Comparison of ENCODE assay signal across 8 mouse cellular contexts in genomic region chr2:32095351-32096121, GRCm38 (mm10). TPM values are rescaled to one million over a fixed set of nuclear protein-coding genes. Genes with fewer than 3 reads are reported as not detected.
DNase-seq lines count a peak whose midpoint lies in the region; ATAC-seq and TF ChIP-seq lines count a peak whose summit lies in the region.

Gene Plpp7, plus strand, starts transcription at chr2:32095528.

- H3K4me1 ChIP-seq in forebrain, embryonic 11.5 days (replicated peaks; ENCODE audit: control insufficient read depth, insufficient read depth, low read length): peaks cover 2% of the 10 kb centered on the region; the same call in 1 of the 2 replicates
- peaks cover 26% of the 10 kb centered on the region for H3K4me1 ChIP-seq in heart, embryonic 13.5 days
- peaks cover 6% of the 10 kb centered on the region; the same call in 1 of the 2 replicates for H3K4me1 ChIP-seq in kidney, postnatal 0 days (replicated peaks; ENCODE audit: insufficient read depth, low read length)
- H3K4me1 ChIP-seq in limb, embryonic 15.5 days: peaks cover 11% of the 10 kb centered on the region
- H3K4me1 ChIP-seq in midbrain, embryonic 14.5 days (ENCODE audit: control insufficient read depth, insufficient read depth, low read length): peaks cover 11% of the 10 kb centered on the region
- 0 out of 2 replicates have a peak, but pooled peaks cover 2% of the 10 kb centered on the region for H3K4me1 ChIP-seq in stomach, embryonic 16.5 days (ENCODE audit: control insufficient read depth, insufficient read depth, low read length)

- no peaks in the 10 kb centered on the region; the same call in 1 of the 2 replicates for H3K9me3 ChIP-seq in forebrain, embryonic 11.5 days (ENCODE audit: control insufficient read depth, low read length)
- no peaks in the 10 kb centered on the region for H3K9me3 ChIP-seq in heart, embryonic 13.5 days
- no peaks in the 10 kb centered on the region for H3K9me3 ChIP-seq in kidney, postnatal 0 days (replicated peaks; ENCODE audit: low read length)
- H3K9me3 ChIP-seq in limb, embryonic 15.5 days: no peaks in the 10 kb centered on the region
- no peaks in the 10 kb centered on the region for H3K9me3 ChIP-seq in midbrain, embryonic 14.5 days (ENCODE audit: control insufficient read depth, low read length)
- no peaks in the 10 kb centered on the region for H3K9me3 ChIP-seq in stomach, embryonic 16.5 days (replicated peaks; ENCODE audit: control insufficient read depth, low read length)

- H3K27me3 ChIP-seq in forebrain, embryonic 11.5 days (ENCODE audit: control insufficient read depth, insufficient read depth, low read length): no peaks in the 10 kb centered on the region
- no peaks in the 10 kb centered on the region for H3K27me3 ChIP-seq in heart, embryonic 13.5 days (replicated peaks)
- H3K27me3 ChIP-seq in kidney, postnatal 0 days (ENCODE audit: insufficient read depth, low read length): no peaks in the 10 kb centered on the region
- H3K27me3 ChIP-seq in limb, embryonic 15.5 days: no peaks in the 10 kb centered on the region; the same call in 1 of the 2 replicates
- no peaks in the 10 kb centered on the region for H3K27me3 ChIP-seq in midbrain, embryonic 14.5 days (ENCODE audit: control insufficient read depth, insufficient read depth, low read length)
- no peaks in the 10 kb centered on the region; the same call in 1 of the 2 replicates for H3K27me3 ChIP-seq in stomach, embryonic 16.5 days (ENCODE audit: control insufficient read depth, insufficient read depth, low read length)

- DNase-seq in thymus, postnatal 4 days: peak; percentile 23
- no peak for DNase-seq in thymus, adult 18-20 months
- DNase-seq in forebrain, embryonic 11.5 days (ENCODE audit: low spot score): peak; percentile 72
- DNase-seq in kidney, postnatal 0 days (ENCODE audit: low spot score): peak; percentile 77
- peak; percentile 90 for DNase-seq in midbrain, embryonic 14.5 days

- H3K36me3 ChIP-seq in forebrain, embryonic 11.5 days (ENCODE audit: control insufficient read depth, insufficient read depth, low read length): no peaks in the 10 kb centered on the region
- peaks cover 16% of the 10 kb centered on the region for H3K36me3 ChIP-seq in heart, embryonic 13.5 days
- no peaks in the 10 kb centered on the region for H3K36me3 ChIP-seq in kidney, postnatal 0 days (ENCODE audit: insufficient read depth, low read length)
- no peaks in the 10 kb centered on the region; the same call in 1 of the 2 replicates for H3K36me3 ChIP-seq in limb, embryonic 15.5 days
- H3K36me3 ChIP-seq in midbrain, embryonic 14.5 days (ENCODE audit: control insufficient read depth, insufficient read depth, low read length): peaks cover 4% of the 10 kb centered on the region; the same call in 1 of the 2 replicates
- no peaks in the 10 kb centered on the region for H3K36me3 ChIP-seq in stomach, embryonic 16.5 days (ENCODE audit: control insufficient read depth, insufficient read depth, low read length)

- WGBS in forebrain, embryonic 11.5 days: 62% methylated on average over 22 of the region's 22 CpGs
- 44% methylated on average over 22 of the region's 22 CpGs for WGBS in heart, embryonic 13.5 days
- 54% methylated on average over 22 of the region's 22 CpGs for WGBS in kidney, postnatal 0 days
- WGBS in limb, embryonic 15.5 days: 50% methylated on average over 22 of the region's 22 CpGs
- 35% methylated on average over 22 of the region's 22 CpGs for WGBS in midbrain, embryonic 14.5 days
- WGBS in stomach, embryonic 16.5 days: 49% methylated on average over 22 of the region's 22 CpGs

- H3K9ac ChIP-seq in forebrain, embryonic 11.5 days (ENCODE audit: low read length): peak within 1 kb of the TSS; percentile 49
- H3K9ac ChIP-seq in heart, embryonic 13.5 days: peak within 1 kb of the TSS; percentile 86
- peak within 1 kb of the TSS; percentile 61 for H3K9ac ChIP-seq in kidney, postnatal 0 days (ENCODE audit: low read depth, low read length)
- H3K9ac ChIP-seq in limb, embryonic 15.5 days: peak within 1 kb of the TSS; percentile 33
- peak within 1 kb of the TSS; percentile 47 for H3K9ac ChIP-seq in midbrain, embryonic 14.5 days (replicated peaks; ENCODE audit: low read length)
- peak within 1 kb of the TSS; percentile 71 for H3K9ac ChIP-seq in stomach, embryonic 16.5 days (ENCODE audit: low read length)

- TF ChIP-seq CTCF in kidney, postnatal 0 days (IDR thresholded peaks at IDR 0.05; ENCODE audit: low read depth): no peak

- peak within 1 kb of the TSS; percentile 28 for H3K4me3 ChIP-seq in forebrain, embryonic 11.5 days (ENCODE audit: low read depth, low read length)
- peak within 1 kb of the TSS; percentile 55 for H3K4me3 ChIP-seq in heart, embryonic 13.5 days
- H3K4me3 ChIP-seq in kidney, postnatal 0 days (replicated peaks; ENCODE audit: low read depth, low read length): peak within 1 kb of the TSS; percentile 28
- peak within 1 kb of the TSS; percentile 36 for H3K4me3 ChIP-seq in limb, embryonic 15.5 days
- peak within 1 kb of the TSS; percentile 36 for H3K4me3 ChIP-seq in midbrain, embryonic 14.5 days (replicated peaks; ENCODE audit: low read depth, low read length)
- H3K4me3 ChIP-seq in stomach, embryonic 16.5 days (replicated peaks; ENCODE audit: low read length): peak within 1 kb of the TSS; percentile 41

- H3K27ac ChIP-seq in forebrain, embryonic 11.5 days (ENCODE audit: low read depth, low read length): no peak within 1 kb of the TSS; the same call in 1 of the 2 replicates
- peak within 1 kb of the TSS; percentile 64 for H3K27ac ChIP-seq in heart, embryonic 13.5 days (replicated peaks)
- H3K27ac ChIP-seq in kidney, postnatal 0 days: no peak within 1 kb of the TSS
- H3K27ac ChIP-seq in limb, embryonic 15.5 days: peak within 1 kb of the TSS; percentile 50; the same call in 1 of the 2 replicates
- H3K27ac ChIP-seq in midbrain, embryonic 14.5 days (replicated peaks; ENCODE audit: low read depth, low read length): peak within 1 kb of the TSS; percentile 53
- H3K27ac ChIP-seq in stomach, embryonic 16.5 days (ENCODE audit: low read length): no peak within 1 kb of the TSS

- peak within 1 kb of the TSS; percentile 43 for H3K4me2 ChIP-seq in forebrain, embryonic 11.5 days (ENCODE audit: low read depth, low read length, severe bottlenecking)
- peak within 1 kb of the TSS; percentile 79 for H3K4me2 ChIP-seq in heart, embryonic 13.5 days
- peak within 1 kb of the TSS; percentile 46 for H3K4me2 ChIP-seq in kidney, postnatal 0 days (ENCODE audit: low read length)
- H3K4me2 ChIP-seq in limb, embryonic 15.5 days: peak within 1 kb of the TSS; percentile 47
- H3K4me2 ChIP-seq in midbrain, embryonic 14.5 days (ENCODE audit: low read length): peak within 1 kb of the TSS; percentile 59
- H3K4me2 ChIP-seq in stomach, embryonic 16.5 days (ENCODE audit: low read depth, low read length): peak within 1 kb of the TSS; percentile 49

- peak; percentile 85 for ATAC-seq in forebrain, embryonic 11.5 days (replicated peaks; ENCODE audit: low FRiP score)
- ATAC-seq in heart, embryonic 13.5 days (ENCODE audit: extremely low read depth, insufficient number of reproducible peaks, low FRiP score, low TSS enrichment): peak; percentile 50; the same call in 1 of the 2 replicates
- ATAC-seq in kidney, postnatal 0 days (replicated peaks; ENCODE audit: low FRiP score, low read depth): peak; percentile 47
- peak; percentile 65; the same call in 1 of the 2 replicates for ATAC-seq in limb, embryonic 15.5 days (ENCODE audit: insufficient number of reproducible peaks, low FRiP score, low TSS enrichment, low read depth)
- ATAC-seq in midbrain, embryonic 14.5 days (ENCODE audit: low FRiP score, low TSS enrichment): peak; percentile 89
- peak; percentile 48; the same call in 1 of the 2 replicates for ATAC-seq in stomach, embryonic 16.5 days (ENCODE audit: insufficient read depth, low FRiP score)

RNA-seq across cellular contexts. Expression of gene Plpp7, which starts in this region (rescaled TPM):
- polyA plus RNA-seq in forebrain, embryonic 11.5 days (2014; fragmentation: Nextera tagmentation; extraction: Ambion mirVana): 5.7 and 7.3 TPM in 2 replicates
- polyA plus RNA-seq in heart, embryonic 13.5 days (2015; fragmentation: Nextera tagmentation; extraction: Ambion mirVana): 13.9 and 14.2 TPM in 2 replicates
- 4.5 and 4.7 TPM in 2 replicates for polyA plus RNA-seq in kidney, postnatal 0 days (2015; fragmentation: Nextera tagmentation; extraction: Ambion mirVana)
- 7.2 and 11.3 TPM in 2 replicates for polyA plus RNA-seq in limb, embryonic 15.5 days (2015; fragmentation: Nextera tagmentation; extraction: Ambion mirVana)
- polyA plus RNA-seq in midbrain, embryonic 14.5 days (2014; fragmentation: Nextera tagmentation; extraction: Ambion mirVana): 21.6 and 24.4 TPM in 2 replicates
- polyA plus RNA-seq in stomach, embryonic 16.5 days (2015; fragmentation: Nextera tagmentation; extraction: Ambion mirVana): 4.6 and 5.7 TPM in 2 replicates

Comparison
In these comparisons a context has a peak if more than half of its experiments do, and no peak if none do; other contexts are left out.
1. DNase-seq: peak in thymus, postnatal 4 days (single experiment), forebrain, embryonic 11.5 days (single experiment), kidney, postnatal 0 days (single experiment) and midbrain, embryonic 14.5 days (single experiment); none in thymus, adult 18-20 months (0 of 2).
2. H3K27ac ChIP-seq: peak in heart, embryonic 13.5 days (single experiment), limb, embryonic 15.5 days (single experiment) and midbrain, embryonic 14.5 days (single experiment); none in forebrain, embryonic 11.5 days (single experiment), kidney, postnatal 0 days (single experiment) and stomach, embryonic 16.5 days (single experiment).
3. H3K9ac ChIP-seq: peak in every context shown above with its lines; median percentile 86 in heart, embryonic 13.5 days; 71 in stomach, embryonic 16.5 days; 61 in kidney, postnatal 0 days; 49 in forebrain, embryonic 11.5 days; 47 in midbrain, embryonic 14.5 days; 33 in limb, embryonic 15.5 days.
4. Peak in every context shown above with its lines, with median percentiles within 50 percentile points of each other: ATAC-seq, H3K4me2 ChIP-seq and H3K4me3 ChIP-seq.